Mouse (Mus musculus) forebrain, embryonic 10.5 days (tissue): ENCODE measurements around the gene Gm21095. TPM values are rescaled to one million over a fixed set of nuclear protein-coding genes. Genes with fewer than 3 reads are reported as not detected.
"Not testable (repeated sequence)": the region's sequence is repeated elsewhere in the genome, so short reads cannot be mapped to it uniquely, and the experiment has no call there.

Experiments
- DNase-seq: peaks from one replicate; pipeline ENCODE4 v3.0.0-alpha.2; 2017; ENCODE audit warnings: low spot score; ENCODE audit errors: extremely low spot score
- H3K27ac ChIP-seq: fragments of 300-500 bp; sonication (generic); 2 replicates; pipeline ENCODE4 v1.5.1; 2016; ENCODE audit warnings: mild to moderate bottlenecking
- H3K27me3 ChIP-seq: fragments of 300-500 bp; sonication (generic); 2 replicates; pipeline ENCODE4 v1.6.1; 2016; ENCODE audit warnings: mild to moderate bottlenecking; ENCODE audit not compliant: poor library complexity, severe bottlenecking
- H3K36me3 ChIP-seq: fragments of 300-500 bp; sonication (generic); replicated peaks from 2 replicates; pipeline ENCODE4 v1.6.1; 2016; ENCODE audit warnings: mild to moderate bottlenecking, moderate library complexity
- H3K4me1 ChIP-seq: fragments of 300-500 bp; sonication (generic); 2 replicates; pipeline ENCODE4 v1.6.1; 2016
- H3K4me3 ChIP-seq: fragments of 300-500 bp; sonication (generic); 2 replicates; pipeline ENCODE4 v1.5.1; 2016; ENCODE audit warnings: mild to moderate bottlenecking, moderate library complexity
- H3K9me3 ChIP-seq: fragments of 300-500 bp; sonication (generic); 2 replicates; pipeline ENCODE4 v1.6.1; 2016; ENCODE audit warnings: mild to moderate bottlenecking, moderate library complexity
- WGBS: fragments of 180-500 bp; shearing (Covaris S2); methylation state at CpG from one replicate; pipeline ENCODE4 v1.1.7; 2016; 5-methylcytosine and 5-hydroxymethylcytosine counted together
- polyA plus RNA-seq: library from polyadenylated mRNA; unstranded; fragments of >200 nt; fragmentation: Nextera tagmentation; extraction: Ambion mirVana; gene quantifications from 2 replicates; pipeline ENCODE4 v1.2.1, GENCODE M21; 2016

Gm21095 gene
- not detected in 2 replicates for polyA plus RNA-seq

- H3K4me3 ChIP-seq, H3K36me3 ChIP-seq, DNase-seq, H3K9me3 ChIP-seq, H3K27ac ChIP-seq, H3K27me3 ChIP-seq, H3K4me1 ChIP-seq: not testable (repeated sequence)
- no CpG with 5 or more reads among the region's 6 CpGs for WGBS
These were observed at the start of gene Gm21095 for GRCm38 (mm10) chrY:84096979-84097378. TSS of gene Gm21095 (plus strand) at chrY:84097279.
